Mouse (Mus musculus) heart, embryonic 14.5 days (tissue): Measurements from ENCODE around the gene Wdtc1. TPM values are rescaled to one million over a fixed set of nuclear protein-coding genes. Genes with fewer than 3 reads are reported as not detected.

Experiments used
- ATAC-seq: fragments of 200-750 bp; cut with Nextera tagmentation; 2 replicates; pipeline ENCODE4 v1.8.0; 2017; ENCODE audit warnings: low read depth, moderate TSS enrichment; ENCODE audit not compliant: insufficient number of reproducible peaks, insufficient read depth, low FRiP score
- H3K27ac ChIP-seq, 2 experiments: fragments of 200-500 bp in 1 of 2; fragments of 300-500 bp in 1 of 2; sonication (generic) in 1 of 2; replicated peaks in 1 of 2; 2 replicates each; pipeline ENCODE4 v1.5.1; 2012 to 2014; ENCODE audit warnings: low read depth in 2 of 2, low read length in 2 of 2, control low read depth in 1 of 2, mild to moderate bottlenecking in 1 of 2, mixed read lengths in 1 of 2; ENCODE audit not compliant: control insufficient read depth in 1 of 2, insufficient read depth in 1 of 2
- H3K27me3 ChIP-seq: fragments of 300-500 bp; sonication (generic); 2 replicates; pipeline ENCODE4 v1.6.1; 2014; ENCODE audit warnings: mild to moderate bottlenecking, low read length, control low read depth; ENCODE audit not compliant: control insufficient read depth, insufficient read depth
- H3K36me3 ChIP-seq: fragments of 300-500 bp; sonication (generic); 2 replicates; pipeline ENCODE4 v1.6.1; 2014; ENCODE audit warnings: mild to moderate bottlenecking, control low read depth, low read length, mixed read lengths; ENCODE audit not compliant: control insufficient read depth, insufficient read depth
- H3K4me1 ChIP-seq, 2 experiments: fragments of 200-500 bp in 1 of 2; fragments of 300-500 bp in 1 of 2; sonication (generic) in 1 of 2; 2 replicates each; pipeline ENCODE4 v1.6.1; 2012 to 2014; ENCODE audit warnings: low read length in 2 of 2, control low read depth in 1 of 2, mixed read lengths in 1 of 2; ENCODE audit not compliant: control insufficient read depth in 2 of 2, insufficient read depth in 2 of 2
- H3K4me2 ChIP-seq: fragments of 300-500 bp; sonication (generic); 2 replicates; pipeline ENCODE4 v1.6.1; 2014; ENCODE audit warnings: mild to moderate bottlenecking, low read length
- H3K4me3 ChIP-seq, 2 experiments: fragments of 200-500 bp in 1 of 2; fragments of 300-500 bp in 1 of 2; sonication (generic) in 1 of 2; 2 replicates each; pipeline ENCODE4 v1.5.1; 2012 to 2014; ENCODE audit warnings: low read length in 2 of 2, mild to moderate bottlenecking in 2 of 2, control low read depth in 1 of 2, low read depth in 1 of 2, moderate library complexity in 1 of 2; ENCODE audit not compliant: control insufficient read depth in 1 of 2, insufficient read depth in 1 of 2
- H3K9ac ChIP-seq: fragments of 300-500 bp; sonication (generic); 2 replicates; pipeline ENCODE4 v1.6.1; 2014; ENCODE audit warnings: mild to moderate bottlenecking, low read length
- H3K9me3 ChIP-seq: fragments of 300-500 bp; sonication (generic); 2 replicates; pipeline ENCODE4 v1.6.1; 2016; ENCODE audit warnings: low read length, control low read depth; ENCODE audit not compliant: control insufficient read depth
- WGBS: fragments of 180-500 bp; shearing (Covaris S2); extraction: QIAGEN DNeasy Blood & Tissue Kit; methylation state at CpG from one replicate; pipeline ENCODE4 v1.1.7; 2014; 5-methylcytosine and 5-hydroxymethylcytosine counted together
- polyA plus RNA-seq: library from polyadenylated mRNA; unstranded; fragments of >200 nt; fragmentation: Nextera tagmentation; extraction: Ambion mirVana; gene quantifications from 2 replicates; pipeline ENCODE4 v1.2.1, GENCODE M21; 2014

Gene Wdtc1
- polyA plus RNA-seq, 1 experiment from 2014 or later: 17.3 TPM

DNA sequence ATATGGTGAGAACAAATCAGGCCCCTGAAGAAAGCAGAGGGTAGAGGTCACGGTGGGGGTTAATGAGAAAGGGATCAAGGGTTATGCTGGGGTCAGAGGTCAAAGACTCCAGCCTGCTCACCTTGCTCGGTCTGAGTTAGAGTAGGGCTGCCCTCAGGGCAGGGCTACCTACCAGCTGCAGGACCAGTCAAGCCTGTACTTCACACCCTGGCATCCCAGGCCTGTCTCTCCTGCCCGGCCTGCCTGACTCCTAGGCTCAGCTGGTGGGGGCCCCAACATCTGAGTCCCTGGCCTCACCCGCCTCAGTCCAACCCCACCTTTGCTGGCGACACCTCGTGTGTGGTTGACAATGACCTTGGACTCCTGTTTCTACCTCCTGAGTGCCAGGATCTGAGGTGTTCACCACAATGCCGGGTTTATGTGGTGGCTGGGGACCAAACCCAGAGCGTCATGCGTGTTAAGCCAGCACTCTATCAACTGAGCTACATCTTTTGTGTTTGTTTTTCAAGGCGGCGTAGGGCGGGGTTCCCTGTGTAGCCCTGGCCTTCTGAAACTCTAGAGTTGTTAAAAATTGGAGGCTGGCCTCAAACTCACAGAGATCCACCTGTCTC is 95.4 kb downstream of the Wdtc1 start:
- no peak for ATAC-seq
- Histone ChIP-seq H3K9ac (no peak overlapping the region), H3K27me3 (peaks cover 37% of the 10 kb centered on the region)

DNA sequence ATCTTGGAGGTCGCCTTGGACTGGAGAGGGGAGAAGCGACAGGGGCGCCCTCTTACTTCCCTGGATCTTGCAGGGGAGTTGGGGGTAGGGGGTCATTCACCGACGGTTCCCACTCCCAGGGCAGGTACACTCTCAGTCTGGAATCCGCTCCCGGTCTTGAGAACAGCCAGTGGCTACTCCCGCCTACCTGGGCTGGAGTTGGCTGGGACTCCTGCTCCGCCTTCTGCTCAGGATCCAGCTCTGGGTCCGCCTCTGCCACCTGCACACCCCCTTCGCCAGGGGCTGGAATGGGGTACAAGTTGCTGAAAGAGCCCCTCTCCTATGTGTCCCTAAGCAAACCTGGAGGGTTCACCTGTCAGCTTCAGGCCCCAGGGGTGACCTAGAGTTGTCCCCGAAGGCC is 96.1 kb downstream of the Wdtc1 start:
- Histone ChIP-seq H3K27me3 (peaks cover 44% of the 10 kb centered on the region), H3K9me3 (no peaks in the 10 kb centered on the region)

More for the DNA sequence above, 95.4 kb downstream of the Wdtc1 start:
- Histone ChIP-seq H3K36me3 (no peaks in the 10 kb centered on the region), H3K4me2 (no peak overlapping the region), H3K27ac (no peak overlapping the region), H3K4me3 (no peak overlapping the region), H3K9me3 (no peaks in the 10 kb centered on the region), H3K4me1 (no peaks in the 10 kb centered on the region)
- 80% methylated on average over 12 of the region's 12 CpGs for WGBS

DNA sequence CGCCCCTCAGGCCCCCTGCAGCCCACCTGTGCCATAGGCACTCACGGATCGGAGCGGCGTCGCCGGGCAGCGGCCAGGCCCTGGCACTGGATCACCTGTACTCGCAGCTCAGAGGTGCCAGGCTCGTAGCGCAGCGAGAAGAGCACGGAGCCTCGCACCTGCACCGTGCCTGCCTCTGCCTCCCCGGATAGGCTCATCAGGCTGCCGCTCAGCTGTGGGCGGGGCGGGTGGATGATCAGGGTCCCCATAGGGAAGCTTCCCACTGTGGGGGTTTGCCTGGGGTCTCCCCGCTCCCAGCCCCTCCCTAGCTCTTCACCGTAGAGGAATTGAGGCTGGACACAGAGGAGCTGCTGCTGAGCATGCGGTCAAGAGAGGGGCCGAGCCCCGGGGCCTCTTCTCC is 96.5 kb downstream of the Wdtc1 start:
- peaks cover 48% of the 10 kb centered on the region for H3K27me3 ChIP-seq
- WGBS: 16% methylated on average over 24 of the region's 24 CpGs
- no peaks in the 10 kb centered on the region for H3K36me3 ChIP-seq
- H3K4me2 ChIP-seq: no peak overlapping the region
- H3K9ac ChIP-seq: no peak overlapping the region
- H3K4me3 ChIP-seq: no peak overlapping the region
- H3K9me3 ChIP-seq: no peaks in the 10 kb centered on the region
- H3K4me1 ChIP-seq: no peaks in the 10 kb centered on the region
- no peak overlapping the region for H3K27ac ChIP-seq
- no peak for ATAC-seq

More for the DNA sequence above, 96.1 kb downstream of the Wdtc1 start:
- no peaks in the 10 kb centered on the region for H3K36me3 ChIP-seq
- H3K4me1 ChIP-seq: no peaks in the 10 kb centered on the region
- WGBS: 27% methylated on average over 10 of the region's 12 CpGs
- H3K4me2 ChIP-seq: no peak overlapping the region
- H3K4me3 ChIP-seq: no peak overlapping the region
- H3K27ac ChIP-seq: no peak overlapping the region
- ATAC-seq: no peak
- H3K9ac ChIP-seq: no peak overlapping the region

DNA sequence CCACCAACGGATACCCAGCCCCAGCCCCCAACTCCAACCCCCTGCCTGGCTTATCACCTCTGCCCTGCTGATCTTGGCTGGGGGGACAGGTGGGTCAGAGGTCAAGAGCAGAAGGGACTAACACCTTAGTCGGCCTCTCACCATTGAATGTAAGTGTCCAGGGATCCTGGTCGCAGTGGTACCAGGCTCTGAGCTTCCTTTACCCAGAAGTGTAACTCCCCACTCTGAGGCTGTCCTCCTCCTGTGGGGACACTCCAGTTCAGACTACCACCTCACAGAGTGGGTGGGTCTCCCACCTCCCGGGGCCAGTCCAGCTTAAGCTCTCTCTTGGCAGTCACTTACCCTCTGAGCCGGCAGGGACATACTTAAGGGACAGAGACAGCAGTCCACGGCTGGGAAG is 97.9 kb downstream of the Wdtc1 start:
- Histone ChIP-seq H3K36me3 (no peaks in the 10 kb centered on the region), H3K4me2 (no peak overlapping the region), H3K4me3 (no peak overlapping the region), H3K9me3 (no peaks in the 10 kb centered on the region), H3K9ac (no peak overlapping the region), H3K27me3 (peaks cover 62% of the 10 kb centered on the region), H3K4me1 (peaks cover 8 to 12% of the 10 kb centered on the region in 2 experiments), H3K27ac (no peak overlapping the region)
- WGBS: 43% methylated on average over 6 of the region's 6 CpGs
- ATAC-seq: no peak

DNA sequence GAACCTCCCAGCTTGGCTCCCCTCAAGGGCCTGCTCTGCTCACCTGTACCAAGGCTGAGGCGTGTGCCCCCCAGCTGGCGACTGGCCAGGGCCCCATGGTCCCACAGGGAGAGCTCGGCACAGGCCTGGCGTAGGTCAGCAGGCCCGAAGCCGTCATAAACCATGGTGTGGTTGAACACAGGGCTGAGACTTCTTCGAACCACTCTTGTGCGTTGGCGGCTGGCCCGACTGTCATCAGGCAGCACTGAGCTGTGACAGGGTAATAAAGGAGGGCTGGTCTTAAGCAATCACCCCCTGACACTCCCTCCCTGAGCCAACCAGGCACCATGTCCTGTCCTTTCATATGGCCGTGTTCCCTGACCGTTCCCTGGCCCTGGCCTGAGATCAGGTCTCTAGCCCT is 99.9 kb downstream of the Wdtc1 start:
- peaks cover 8 to 14% of the 10 kb centered on the region in 2 experiments for H3K4me1 ChIP-seq
- no peak for ATAC-seq
- H3K27me3 ChIP-seq: peaks cover 73% of the 10 kb centered on the region
- H3K36me3 ChIP-seq: no peaks in the 10 kb centered on the region
- H3K9me3 ChIP-seq: no peaks in the 10 kb centered on the region
- no peak overlapping the region for H3K4me3 ChIP-seq
- H3K4me2 ChIP-seq: no peak overlapping the region
- H3K27ac ChIP-seq: no peak overlapping the region
- H3K9ac ChIP-seq: no peak overlapping the region
- WGBS: 68% methylated on average over 12 of the region's 12 CpGs

DNA sequence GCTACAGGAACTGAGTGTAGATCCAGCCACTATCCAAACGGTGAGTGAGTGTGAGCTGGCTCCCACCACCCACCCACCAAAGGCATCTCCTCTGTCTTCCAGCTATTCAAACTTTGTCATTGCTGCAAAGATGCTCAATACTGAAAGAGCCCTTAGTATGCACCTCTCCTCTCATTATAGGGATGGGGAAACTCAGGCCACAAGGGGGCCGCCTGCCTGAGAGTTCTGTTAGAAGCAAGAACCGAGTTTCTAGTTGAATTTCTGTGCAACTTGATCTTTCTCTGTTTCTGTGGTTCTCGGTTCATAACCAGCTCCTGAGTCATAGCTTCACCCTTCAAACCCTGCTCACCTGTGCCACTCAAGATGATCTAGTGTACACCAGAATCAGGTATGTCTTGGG is 101.2 kb downstream of the Wdtc1 start:
- ATAC-seq: no peak
- Histone ChIP-seq H3K4me3 (no peak overlapping the region), H3K4me1 (peaks cover 11 to 14% of the 10 kb centered on the region in 2 experiments), H3K4me2 (no peak overlapping the region), H3K27me3 (peaks cover 76% of the 10 kb centered on the region), H3K9me3 (no peaks in the 10 kb centered on the region), H3K36me3 (no peaks in the 10 kb centered on the region), H3K27ac (no peak overlapping the region), H3K9ac (no peak overlapping the region)
- 45% methylated on average over 4 of the region's 4 CpGs for WGBS

DNA sequence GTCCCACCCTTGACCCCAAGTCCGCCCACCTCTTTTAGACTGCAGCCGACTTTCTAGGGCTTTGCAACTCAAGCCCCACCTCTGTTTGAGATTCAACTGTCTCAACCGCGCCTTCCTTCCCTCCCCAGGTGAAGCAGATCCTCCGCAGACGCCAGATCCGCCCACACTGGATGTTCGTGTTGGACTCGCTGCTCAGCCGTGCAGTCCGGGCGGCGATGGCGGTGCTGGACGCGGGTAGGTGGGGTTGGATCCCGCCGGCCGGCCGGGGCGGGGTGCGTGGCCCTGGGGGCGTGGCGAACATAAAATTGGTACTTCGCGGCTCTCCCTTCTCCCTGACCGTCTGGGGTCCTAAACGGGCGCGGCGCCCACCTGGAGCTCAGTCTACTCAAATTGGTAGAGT is 102.1 kb downstream of the Wdtc1 start:
- Histone ChIP-seq H3K27me3 (peaks cover 76% of the 10 kb centered on the region), H3K9ac (peak overlapping the region; percentile 62), H3K4me1 (peaks cover 11 to 14% of the 10 kb centered on the region in 2 experiments), H3K4me3 (peak overlapping the region; percentile 43 to 44), H3K27ac (no peak overlapping the region), H3K36me3 (no peaks in the 10 kb centered on the region), H3K9me3 (no peaks in the 10 kb centered on the region), H3K4me2 (peak overlapping the region; percentile 77)
- 2% methylated on average over 31 of the region's 31 CpGs for WGBS
- ATAC-seq: no peak

DNA sequence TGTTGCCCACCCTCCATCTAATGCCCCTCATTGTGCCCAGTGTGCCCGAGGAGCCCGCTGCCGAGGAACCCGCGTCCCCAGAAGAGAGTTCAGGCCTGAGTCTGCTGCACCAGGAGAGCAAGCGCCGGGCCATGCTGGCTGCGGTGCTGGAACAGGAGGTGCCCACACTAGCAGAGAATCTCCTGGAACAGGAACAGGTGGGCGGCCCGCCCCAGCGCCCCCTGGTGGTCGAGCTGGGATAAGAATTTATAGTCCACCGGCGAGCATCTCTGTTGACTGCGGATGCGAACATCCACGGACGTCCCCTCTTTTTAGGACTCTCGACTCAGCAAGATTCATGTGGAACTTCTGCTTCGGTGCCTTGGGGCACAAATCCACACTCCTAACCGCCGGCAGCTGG is 102.7 kb downstream of the Wdtc1 start:
- H3K27me3 ChIP-seq: peaks cover 76% of the 10 kb centered on the region
- H3K27ac ChIP-seq: no peak overlapping the region
- WGBS: 2% methylated on average over 22 of the region's 22 CpGs
- peaks cover 11 to 14% of the 10 kb centered on the region in 2 experiments for H3K4me1 ChIP-seq
- no peaks in the 10 kb centered on the region for H3K9me3 ChIP-seq
- no peaks in the 10 kb centered on the region for H3K36me3 ChIP-seq
- H3K4me2 ChIP-seq: peak overlapping the region; percentile 77
- H3K4me3 ChIP-seq: peak overlapping the region; percentile 43 to 44
- H3K9ac ChIP-seq: peak overlapping the region; percentile 62
- no peak for ATAC-seq
